Mouse (Mus musculus) retina, adult 2 months (tissue): ENCODE measurements at regions not wholly inside any gene's neighbourhood (a gene's known extent, or its start where the extent isn't known, plus 50 kb on each side); places are given as distances from the start of the nearest gene placed in this dataset.

Source experiments
- DNase-seq: peaks from one replicate; pipeline ENCODE4 v3.0.0-alpha.2; 2012; ENCODE audit warnings: low read depth, low spot score

DNA sequence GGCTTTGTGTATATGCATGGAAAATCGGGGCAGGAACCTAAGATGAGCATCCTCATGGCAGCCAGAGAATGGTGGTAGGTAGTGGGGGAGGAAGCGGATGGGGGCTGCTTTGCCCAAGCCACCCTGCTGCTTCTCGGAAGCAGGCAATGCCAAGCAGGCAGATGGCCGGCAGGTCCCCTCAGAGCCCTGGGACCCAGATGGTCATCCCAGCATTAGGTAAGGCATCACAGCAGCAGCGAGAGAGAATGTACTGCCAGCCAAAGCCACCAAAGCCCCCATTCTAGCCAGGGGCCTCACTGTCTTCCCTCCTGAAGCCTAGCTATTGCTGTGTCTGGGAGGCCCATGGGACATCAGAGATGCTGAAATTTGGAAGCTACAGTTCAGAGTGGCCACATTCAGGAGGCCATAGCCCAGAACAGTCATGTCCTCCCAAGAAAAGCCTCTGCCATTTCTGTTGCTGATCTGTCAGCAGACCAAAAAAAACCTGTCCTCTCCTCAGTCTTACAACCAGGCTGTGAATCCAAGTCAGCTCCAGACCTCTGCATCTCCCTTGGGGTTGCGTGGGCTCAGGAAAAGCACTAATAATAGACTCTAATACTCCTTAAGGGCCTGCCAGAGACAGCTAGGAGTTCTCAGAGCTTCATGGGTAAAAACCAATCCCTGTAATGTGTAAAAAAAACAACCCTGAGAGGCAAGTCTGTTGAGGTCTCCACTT, 88.5 kb upstream of the Zmiz1 start:
- no peak for DNase-seq

DNA sequence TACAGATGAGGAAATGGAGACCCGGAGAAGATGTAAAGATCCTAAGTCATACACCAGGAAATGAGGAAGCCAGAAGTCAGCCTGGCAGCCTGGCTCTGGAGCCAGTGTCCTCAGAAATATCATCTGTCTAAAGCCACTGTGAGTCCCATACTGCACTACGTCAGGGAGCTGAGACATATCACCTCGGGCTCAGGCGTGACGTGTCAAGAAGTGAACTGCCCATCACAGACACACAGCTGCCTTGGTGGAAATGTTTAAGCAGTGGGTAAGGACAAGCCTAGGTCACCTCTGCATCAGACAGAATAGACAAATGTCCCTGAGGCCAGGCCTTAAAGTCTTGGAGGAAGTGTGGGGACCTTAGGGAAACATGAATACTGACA, 88.0 kb upstream of the Zmiz1 start:
- no peak for DNase-seq

DNA sequence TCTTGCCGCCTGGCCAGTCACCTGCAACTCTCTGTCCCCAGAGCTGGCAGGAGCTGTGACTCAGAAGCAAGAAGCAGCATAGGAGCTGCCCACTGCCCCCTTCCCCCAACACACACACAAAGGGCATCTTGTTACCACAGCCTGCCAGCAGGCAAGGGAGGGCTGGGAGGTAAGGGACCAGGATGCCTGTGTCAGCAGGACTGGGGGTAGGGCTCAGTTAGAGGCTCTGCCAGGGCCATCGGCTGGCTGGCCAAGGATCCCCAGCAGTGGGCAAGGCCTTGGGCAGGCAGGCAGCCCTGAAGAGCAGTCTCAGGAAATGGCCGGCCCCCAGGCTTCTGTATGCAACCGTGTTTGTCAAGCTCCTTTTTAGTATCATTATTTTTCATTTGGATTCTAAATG, 87.3 kb upstream of the Zmiz1 start:
- DNase-seq, result no peak

DNA sequence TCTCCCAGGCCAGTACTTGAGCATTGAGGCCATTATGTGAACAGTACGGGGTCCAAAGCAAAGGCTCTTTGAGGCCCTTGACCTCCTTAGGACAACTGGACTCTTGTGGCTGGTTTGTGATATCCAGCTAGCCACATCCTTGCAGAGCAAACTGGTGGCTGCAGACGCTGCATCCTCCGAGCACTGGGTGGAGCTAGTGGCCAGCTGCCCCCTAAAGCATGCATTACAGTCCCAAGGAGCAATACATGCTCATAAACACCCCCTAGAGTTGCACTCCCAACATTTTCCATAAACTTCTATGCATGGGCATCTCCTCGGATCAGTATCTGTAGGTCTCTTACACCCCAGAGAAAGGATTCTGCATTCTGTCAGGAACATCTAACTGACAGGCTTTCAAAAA, 86.4 kb upstream of the Zmiz1 start:
- DNase-seq, result no peak

DNA sequence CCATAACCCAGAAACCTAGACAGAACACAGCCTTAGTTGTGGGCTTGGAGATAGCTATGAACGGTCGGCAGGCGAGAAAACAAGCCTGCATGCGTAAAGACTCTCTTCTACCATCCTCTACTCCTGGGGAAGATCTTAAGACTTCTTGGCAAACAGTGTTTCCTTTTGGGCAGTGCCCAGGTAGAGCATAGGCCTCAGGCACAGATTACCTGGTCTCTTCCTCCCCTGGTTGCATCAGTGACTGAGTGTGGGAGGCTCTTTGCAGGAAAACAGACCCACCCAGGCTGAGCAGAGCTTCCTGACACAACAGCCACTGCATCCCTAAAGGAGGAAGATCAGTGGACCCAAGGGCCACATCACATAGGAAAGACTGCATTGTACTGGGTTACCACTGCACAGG, 85.8 kb upstream of the Zmiz1 start:
- DNase-seq, result no peak

DNA sequence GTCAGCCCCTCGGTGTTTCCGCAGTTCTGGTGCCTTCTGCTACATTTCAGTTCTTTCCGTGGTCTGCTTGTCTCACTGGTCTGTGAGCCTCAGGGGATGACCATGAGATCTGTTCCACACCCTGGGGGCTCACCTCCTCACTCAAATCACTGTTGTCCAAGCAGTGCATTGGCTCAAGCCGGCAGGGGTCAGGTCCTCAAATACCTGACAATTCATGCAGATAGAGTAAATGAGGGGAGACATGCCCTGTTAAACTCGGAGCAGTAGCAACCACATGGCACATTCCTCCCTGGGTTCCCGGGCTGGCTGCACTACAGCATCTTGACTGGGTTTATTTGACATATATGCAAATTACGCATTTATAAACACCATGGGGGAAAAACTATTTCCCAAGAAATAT, 84.0 kb upstream of the Zmiz1 start:
- no peak for DNase-seq

DNA sequence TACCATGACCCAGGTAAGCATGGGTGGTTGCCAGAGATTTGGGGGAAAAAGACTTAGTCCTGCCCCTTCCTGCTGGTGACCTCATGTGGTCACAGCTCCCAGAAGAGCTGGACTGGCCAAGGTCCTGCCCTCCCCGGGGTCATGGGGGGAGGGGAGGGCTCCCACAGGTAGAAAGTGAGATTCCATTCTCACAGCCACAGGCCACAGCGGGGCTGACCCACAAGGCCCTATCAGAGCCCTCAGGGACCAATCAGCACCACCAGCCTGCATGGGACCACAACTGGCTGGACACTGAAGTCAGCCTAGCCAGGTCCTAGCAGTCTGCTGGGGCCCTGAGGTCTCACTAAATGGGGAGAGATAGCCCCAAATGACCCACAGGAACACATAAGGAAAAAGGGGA, 81.9 kb upstream of the Zmiz1 start:
- DNase-seq, result no peak

DNA sequence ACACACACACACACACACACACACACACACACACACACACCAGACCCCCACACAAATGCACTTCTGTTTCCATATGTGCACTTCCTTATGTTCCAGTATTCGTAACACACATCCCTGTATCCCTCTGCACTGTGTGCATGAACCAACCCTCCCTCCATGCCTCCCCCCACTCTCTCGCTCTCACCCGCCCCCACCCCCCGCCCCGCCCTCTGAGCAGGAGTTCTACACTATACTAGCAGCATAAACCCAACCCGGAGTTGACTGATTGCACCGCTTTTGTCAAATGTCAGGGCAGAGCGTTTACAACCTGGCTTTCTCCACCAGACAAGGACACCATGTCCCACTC, 81.5 kb upstream of the Zmiz1 start:
- no peak for DNase-seq

DNA sequence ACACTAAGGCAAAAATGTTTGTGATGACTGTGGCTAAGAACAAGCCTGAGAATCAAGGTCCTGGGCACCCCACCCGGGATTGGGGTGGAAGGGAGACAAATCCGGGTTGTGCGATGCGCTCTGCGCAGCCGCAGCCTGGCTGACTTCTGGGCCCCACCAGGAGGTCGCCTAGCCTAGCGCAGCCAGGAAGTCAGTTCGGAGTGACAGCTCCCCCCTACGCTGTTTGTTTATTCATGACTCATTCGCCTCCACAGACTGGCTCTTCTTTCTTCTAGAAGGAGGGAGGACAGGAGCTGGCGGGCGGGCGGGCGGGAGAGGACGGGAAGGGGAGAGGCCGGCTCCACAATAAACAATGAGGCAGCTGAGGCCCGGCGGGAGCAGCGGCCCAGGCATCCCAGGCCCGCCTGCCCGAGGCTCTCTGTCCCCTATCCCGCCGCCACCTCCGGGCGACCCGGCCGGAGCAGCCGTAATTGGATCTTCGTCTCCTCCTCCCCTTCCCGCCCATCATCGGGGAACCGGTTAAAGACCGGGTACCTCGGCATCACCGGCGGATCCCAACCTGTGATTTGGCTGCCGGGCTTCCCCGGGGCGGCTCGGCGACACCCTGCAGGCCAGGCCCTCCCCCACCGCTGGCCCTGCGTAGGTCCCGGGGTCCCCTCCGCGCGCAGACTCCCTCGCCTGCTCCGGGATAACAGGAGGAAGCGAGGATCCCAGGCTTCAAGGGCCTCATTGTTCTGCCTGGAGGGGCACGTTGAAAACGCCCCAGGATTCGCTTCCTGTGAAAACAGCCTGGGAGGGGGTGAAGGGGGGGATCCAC, 80.9 kb upstream of the Zmiz1 start:
- peak; percentile 18 for DNase-seq

DNA sequence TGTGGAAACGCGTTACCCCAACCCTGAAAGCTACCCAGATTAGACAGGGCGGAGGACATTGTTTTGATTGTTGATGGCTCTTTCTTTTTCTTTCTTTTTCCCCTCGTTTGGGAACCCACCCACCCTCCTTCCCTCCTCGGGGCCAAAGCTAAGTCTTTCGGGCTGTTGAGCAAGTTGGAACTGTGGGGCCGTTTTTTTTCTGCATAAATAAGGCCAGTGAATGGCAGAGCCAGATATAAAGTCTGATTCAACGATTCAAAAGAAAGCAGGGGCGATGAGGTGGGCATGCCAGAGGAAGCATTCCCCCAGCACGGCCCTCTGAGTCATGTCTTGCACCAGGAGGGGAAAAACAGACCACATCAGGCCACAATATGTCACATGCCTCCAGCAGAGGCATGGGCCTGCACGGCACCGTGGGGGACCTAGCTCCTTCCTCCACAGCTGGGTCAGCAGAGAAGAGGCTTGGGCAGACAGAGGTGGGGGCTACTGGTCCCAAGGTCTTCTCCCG, 80.2 kb upstream of the Zmiz1 start:
- no peak for DNase-seq

DNA sequence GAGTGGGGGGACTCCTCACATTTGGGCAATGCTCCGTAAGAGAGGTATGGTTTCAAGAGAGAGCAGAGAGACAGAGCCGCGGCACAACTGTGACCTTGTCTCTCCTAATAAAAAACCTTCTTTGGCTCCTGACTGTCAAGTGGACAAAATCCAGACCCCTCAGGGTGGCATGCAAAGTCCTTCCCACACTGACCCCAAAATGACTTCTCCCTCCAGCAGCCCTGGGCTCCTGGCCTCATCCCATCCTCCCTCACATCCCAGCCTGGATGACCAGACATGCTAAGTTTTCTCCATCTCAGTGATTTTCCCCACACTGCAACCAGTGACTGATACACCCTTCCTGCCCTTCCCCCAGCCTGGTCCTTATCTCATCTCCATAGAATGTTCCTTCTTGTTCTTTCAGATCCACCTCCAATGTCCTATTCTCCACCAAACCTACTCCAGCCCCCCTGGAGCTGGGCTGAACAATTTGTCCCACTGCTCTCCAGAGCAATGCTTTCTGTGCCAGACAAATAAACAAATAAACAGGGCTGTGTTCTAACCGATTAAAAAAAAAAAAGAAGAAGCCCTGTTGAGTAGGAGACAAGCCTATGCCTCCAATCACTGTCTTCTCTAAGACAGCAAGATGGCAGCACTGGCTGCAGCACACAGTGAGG, 75.7 kb upstream of the Zmiz1 start:
- DNase-seq, result no peak

DNA sequence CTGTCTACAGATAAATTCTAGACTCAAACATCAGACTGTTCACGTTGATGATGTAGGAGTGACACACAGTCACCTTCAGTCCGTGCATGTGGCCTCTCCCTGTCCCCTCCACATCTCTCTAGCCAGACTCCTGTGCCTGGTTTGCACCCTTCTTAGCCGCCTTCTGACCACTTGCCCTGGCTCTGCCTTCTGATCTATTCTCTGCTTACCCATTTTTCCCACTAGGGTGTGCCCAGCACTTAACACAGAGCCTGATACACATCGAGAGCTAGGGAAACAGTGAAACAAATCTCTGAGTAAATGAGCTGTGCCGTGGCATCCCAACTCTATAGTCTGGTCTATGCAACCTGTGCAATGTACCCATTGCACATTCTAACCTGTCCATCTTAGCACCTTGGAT, 73.3 kb upstream of the Zmiz1 start:
- DNase-seq, result no peak

DNA sequence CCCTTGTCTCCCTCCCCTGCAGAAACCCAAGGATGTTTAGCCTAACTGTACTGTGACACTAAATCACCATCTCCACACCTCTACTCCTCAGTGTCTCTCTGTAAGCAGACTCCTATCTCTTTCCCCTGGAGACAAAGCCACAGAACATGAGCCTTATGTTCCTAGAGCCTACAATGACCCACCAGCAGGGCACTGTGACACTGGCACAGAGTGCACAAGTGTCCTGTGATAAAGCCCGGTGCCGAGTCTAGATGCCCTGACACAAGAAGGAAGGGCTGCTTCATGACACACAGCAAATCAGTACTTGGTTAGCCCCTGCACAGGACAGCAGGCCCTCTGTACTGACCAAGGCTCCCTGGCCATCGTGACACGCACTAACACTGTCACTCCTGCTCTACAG, 71.2 kb upstream of the Zmiz1 start:
- no peak for DNase-seq

DNA sequence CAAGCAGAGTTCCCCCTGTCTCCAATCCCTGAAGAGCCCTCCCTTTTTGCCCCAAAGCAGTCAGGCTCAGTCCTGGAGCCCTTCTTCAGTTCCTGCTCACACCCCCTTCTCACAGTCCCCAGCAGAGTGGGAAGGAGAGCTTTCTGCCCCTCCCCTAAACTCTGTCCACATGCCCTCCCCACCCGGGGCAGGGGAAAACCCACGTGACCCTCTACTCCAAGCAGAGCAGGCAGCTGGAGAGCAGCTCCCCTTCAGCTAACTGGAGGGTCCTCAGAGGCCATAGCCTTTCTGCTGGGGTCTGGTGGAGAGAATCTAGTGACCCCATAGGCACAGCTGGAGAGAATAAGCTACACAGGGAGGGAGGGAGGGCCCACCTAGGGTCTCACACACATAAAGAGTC, 69.7 kb upstream of the Zmiz1 start:
- no peak for DNase-seq

DNA sequence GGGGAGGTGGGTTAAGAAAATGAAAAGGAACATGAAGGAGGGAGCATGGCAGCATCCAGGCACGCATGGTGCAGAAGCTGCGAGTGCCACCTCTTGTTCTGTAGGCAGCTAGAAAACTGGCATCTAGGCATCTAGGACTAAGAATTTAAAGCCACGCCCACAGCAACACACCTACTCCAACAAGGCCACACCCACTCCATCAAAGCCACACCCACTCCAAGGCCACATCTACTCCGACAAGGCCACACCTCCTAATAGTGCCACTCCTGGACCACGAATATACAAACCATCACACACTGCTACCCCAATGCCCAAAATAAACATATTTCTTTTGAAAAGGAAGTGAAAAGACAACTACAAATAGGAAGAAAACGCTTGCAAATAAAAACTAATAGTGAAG, 66.6 kb upstream of the Zmiz1 start:
- DNase-seq, result no peak

DNA sequence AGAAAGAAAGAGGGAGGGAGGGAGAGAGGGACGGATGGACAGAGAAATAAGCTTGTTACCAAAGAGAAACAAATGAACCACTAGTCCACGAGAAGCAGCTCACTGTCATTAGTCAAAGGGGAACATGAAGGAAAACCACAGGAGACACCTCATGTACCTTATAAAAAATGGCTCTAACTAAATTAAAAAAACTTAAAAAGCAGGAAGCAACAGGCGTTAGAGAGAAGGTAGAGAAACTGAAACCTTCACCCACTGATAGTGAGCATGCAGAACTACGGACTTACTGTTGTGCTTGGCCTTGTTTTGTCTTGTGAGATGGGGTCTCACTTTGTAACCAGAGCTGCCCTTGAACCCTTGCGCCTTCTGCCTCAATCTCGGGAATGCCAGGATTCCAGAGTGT, 66.0 kb upstream of the Zmiz1 start:
- no peak for DNase-seq

DNA sequence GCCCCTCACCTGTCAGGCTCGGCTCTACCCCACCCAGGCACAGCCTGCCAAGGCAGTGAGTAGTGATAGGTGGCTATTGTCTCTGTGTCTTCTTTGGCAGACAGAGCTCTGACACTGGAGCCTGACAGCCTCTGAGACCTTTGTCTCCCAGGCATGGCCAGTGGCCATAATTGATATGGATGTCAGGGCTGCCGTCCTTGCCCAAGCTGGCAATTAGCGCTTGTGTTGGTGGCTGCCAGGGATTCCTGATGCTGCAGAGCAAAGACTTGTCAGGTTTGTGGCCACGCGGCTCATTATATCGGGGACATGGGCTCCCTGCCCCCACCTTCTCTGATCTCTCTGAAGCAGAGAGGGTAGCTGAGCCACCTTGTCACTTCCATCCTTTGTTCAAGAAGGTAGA, 64.1 kb upstream of the Zmiz1 start:
- no peak for DNase-seq

DNA sequence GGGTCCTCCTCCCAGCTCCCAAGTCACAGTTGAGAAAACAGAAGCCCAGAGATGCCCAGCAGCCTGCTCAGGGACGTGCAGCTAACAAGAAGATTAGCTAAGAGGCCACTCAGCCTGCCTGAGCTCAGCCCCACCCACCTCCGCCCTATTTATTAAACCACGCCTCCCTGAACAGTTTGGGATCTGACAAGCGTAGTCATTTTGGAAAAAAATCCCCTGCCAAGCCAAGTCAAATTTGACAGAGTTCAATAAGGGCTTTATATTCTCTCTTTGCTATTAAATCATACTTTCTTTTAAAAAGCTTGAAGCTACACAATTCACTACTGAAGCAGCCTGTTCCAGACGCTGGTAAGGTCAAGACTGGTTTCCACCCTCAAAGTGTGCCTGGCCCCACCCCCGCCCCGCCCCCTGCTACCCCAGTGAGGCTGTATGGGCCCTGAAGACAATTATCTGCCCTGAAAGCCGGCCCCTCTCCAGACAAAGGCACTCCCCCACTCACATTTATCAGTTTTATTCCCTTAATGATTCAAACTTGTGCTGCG, 61.9 kb upstream of the Zmiz1 start:
- peak; percentile 40 for DNase-seq

DNA sequence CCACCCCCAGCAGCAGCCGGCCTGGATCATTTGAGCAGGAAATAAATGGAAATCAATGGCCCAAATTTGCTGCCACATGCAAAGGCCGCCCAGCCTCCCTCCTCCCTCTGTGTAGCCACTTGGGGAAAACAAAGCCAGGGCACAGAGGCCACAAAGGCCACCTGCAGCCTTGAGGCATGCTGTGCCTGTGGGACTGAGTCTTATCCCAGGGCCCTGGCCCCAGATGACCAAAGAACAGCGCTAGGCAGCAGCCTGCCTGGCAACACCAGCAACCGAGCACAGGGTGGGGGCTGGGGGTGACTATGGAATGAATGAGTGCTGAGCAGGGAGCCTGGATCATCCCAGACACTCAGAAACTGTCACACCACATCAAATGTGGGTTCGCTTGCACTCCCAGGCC, 61.2 kb upstream of the Zmiz1 start:
- no peak for DNase-seq

DNA sequence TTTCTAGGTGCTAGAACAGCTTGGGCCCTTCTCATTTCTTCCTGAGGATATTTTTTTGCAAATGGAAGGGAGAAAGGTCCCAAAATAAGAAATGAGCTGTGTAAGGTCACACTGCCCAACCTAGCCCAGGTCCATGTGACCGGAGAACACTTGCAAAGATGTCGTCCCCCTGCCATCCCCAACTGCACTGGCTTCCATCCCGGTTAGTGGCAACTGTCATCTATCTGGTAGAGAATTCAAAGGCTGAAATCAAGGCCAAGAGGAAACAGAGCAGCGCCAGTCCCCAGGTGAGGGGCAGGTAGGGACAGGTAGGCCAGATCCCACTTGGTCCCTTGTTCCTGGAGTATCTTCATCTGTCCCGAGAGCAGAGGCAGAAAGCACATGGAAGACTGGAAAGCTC, 60.2 kb upstream of the Zmiz1 start:
- DNase-seq, result no peak

DNA sequence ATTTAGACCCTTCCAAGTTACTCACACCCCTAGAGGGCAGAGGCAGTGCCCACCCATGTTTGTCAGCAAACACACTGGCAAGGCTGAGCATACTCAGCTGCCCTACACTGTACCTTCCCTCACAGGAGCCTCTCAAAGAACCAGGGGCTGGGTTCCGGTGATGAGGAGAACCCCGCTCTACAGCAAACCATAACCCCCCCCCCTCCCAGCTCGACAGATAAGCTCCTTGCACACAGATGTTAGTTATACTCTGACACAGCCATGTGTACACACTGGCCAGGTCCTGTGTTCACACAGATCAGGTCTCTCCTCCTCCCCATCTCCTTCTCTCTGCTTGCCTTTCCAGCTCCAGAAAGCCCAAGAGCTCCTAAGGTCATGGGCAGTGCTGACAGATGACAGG, 59.7 kb upstream of the Zmiz1 start:
- no peak for DNase-seq

DNA sequence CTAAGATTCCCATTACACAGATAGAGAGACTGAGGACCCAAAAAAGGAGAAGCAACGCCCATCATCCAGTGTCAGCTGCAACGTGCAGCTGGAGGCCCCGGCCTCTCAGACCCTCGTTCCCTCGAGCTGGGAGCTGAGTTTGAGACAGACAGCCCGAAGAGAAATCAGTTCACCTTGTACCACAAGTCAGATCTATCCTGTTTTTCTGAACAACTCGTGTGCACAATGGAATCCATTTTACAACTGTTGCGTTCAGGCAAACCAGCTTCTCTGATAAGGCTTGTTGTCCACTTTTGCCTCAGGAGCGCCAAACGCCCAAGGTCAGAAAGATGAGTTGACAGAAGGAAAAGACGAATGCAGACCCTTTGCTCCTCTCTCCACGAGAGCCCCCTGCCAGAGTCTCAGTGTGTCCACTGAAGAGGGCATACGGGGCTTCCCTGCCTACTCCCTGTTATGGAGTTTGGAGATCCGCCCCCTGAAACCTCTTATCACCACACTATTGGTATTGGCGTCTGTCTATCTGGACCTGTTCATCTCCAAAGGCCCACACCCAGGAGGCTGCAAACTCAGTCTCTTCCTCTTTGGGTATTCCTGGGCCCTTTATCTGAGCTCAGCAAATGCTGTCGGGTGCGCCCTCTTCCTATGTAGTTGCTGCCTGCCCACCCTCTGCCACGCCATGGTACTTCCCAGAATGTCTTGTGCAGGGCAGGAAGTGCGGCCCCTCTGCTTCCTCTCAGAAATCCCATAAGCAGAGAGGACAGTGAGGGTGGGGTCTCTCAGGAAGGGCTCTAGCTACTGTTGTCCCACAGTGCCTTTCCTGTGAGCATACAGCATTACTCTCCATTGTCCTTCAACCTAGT, 57.7 kb upstream of the Zmiz1 start:
- DNase-seq, result no peak
